Mouse (Mus musculus) ES-Bruce4 (cell line): ENCODE results near the gene Med21. TPM values are rescaled to one million over a fixed set of nuclear protein-coding genes. Genes with fewer than 3 reads are reported as not detected.
A peak's percentile ranks its signal among the peaks of the same experiment; 100 is the strongest.

Experiments used
- H3K27ac ChIP-seq: 2 replicates; pipeline ENCODE4 v1.5.1; 2012; ENCODE audit warnings: low read length, inconsistent platforms; ENCODE audit not compliant: insufficient read depth
- H3K27me3 ChIP-seq: 2 replicates; pipeline ENCODE4 v1.6.1; 2012; ENCODE audit warnings: mild to moderate bottlenecking, low read length, inconsistent platforms; ENCODE audit not compliant: control insufficient read depth, poor library complexity, insufficient read depth, severe bottlenecking
- H3K36me3 ChIP-seq: 2 replicates; pipeline ENCODE4 v1.6.1; 2012; ENCODE audit warnings: inconsistent platforms, mild to moderate bottlenecking, low read length, moderate library complexity; ENCODE audit not compliant: control insufficient read depth, poor library complexity, insufficient read depth, severe bottlenecking
- H3K4me1 ChIP-seq: one replicate; pipeline ENCODE4 v1.8.1; 2011; ENCODE audit warnings: low read length; ENCODE audit not compliant: control insufficient read depth, insufficient read depth
- H3K4me3 ChIP-seq: 2 replicates; pipeline ENCODE4 v1.5.1; 2011; ENCODE audit warnings: low read depth, mild to moderate bottlenecking, low read length
- H3K9ac ChIP-seq: 2 replicates; pipeline ENCODE4 v1.6.1; 2012; ENCODE audit warnings: low read depth, mild to moderate bottlenecking, inconsistent platforms; ENCODE audit not compliant: poor library complexity, severe bottlenecking
- H3K9me3 ChIP-seq: replicated peaks from 2 replicates; pipeline ENCODE4 v1.6.1; 2012; ENCODE audit warnings: mild to moderate bottlenecking, low read length, inconsistent platforms; ENCODE audit not compliant: control insufficient read depth, poor library complexity, insufficient read depth, severe bottlenecking
- CTCF ChIP-seq: IDR thresholded peaks from one replicate; pipeline ENCODE4 v1.8.1; 2011; ENCODE audit warnings: low read depth, low read length
- EP300 ChIP-seq: IDR thresholded peaks from 2 replicates; pipeline ENCODE4 v1.6.1; 2011; ENCODE audit warnings: low read depth, low read length; ENCODE audit not compliant: insufficient read depth
- POLR2A ChIP-seq: IDR thresholded peaks from one replicate; pipeline ENCODE4 v1.8.1; 2011; ENCODE audit warnings: low read length; ENCODE audit not compliant: insufficient read depth
- polyA plus RNA-seq: library from polyadenylated mRNA; stranded (reverse); fragments of >200 nt; gene quantifications from 2 replicates; pipeline ENCODE4 v1.2.4, GENCODE M21; 2011; ENCODE audit warnings: low read depth; ENCODE audit not compliant: missing spikeins, insufficient read depth, insufficient read length

Gene Med21
- 81.7 and 92.1 TPM in 2 replicates for polyA plus RNA-seq

DNA sequence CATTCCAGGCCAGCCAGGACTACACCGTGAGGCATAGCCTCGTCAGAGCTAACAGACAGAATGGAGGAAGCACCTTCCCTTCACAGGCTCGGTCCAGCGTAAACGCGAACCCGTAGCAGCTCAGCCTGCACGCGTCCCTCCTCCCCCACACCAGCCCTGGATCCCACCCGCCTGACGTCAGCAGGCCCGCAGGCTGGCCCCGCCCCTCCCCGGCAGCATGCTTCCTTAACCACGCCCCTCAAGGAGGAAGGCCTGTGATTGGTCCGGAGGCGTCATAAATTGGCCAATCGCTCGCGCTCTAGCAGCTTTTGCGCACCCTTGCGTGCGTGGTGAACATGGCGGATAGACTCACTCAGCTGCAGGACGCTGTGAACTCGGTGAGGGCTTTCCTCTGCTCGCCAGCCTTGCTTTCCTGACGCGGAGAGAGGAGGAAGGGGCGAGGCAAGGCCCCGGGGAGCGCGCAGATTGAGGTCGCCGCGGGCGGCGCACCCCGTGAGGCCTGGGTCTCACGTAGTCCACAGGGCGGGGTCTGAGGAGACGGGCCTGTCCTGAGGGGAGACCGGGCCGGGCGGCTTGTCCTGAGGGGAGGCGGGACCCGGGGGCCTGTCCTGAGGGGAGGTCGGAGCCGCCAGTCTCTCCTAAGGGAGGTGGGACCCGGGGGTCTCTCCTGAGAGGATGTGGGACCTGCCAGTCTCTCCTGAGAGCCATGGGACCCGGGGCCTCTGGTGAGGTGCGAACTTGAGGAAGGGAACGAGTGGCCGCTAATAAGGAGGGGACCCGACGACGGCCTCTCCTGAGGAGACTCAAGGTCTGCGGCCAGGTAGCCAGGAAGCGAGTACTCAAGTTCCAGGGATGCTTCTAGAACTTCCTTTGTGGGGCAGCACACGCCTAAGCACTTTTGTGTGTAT, at the start of gene Med21, which contains the start of gene Tm7sf3:
TSS of gene Med21 (plus strand) at position 272 of the 908 bp plus-strand sequence.
TSS of gene Tm7sf3 (minus strand) at position 549 of the 908 bp plus-strand sequence.
- Histone ChIP-seq H3K9me3 (no peaks in the 10 kb centered on the region), H3K4me1 (no peaks in the 10 kb centered on the region), H3K4me3 (peak within 1 kb of the TSS; percentile 79), H3K27ac (peak within 1 kb of the TSS; percentile 49), H3K9ac (peak within 1 kb of the TSS; percentile 62), H3K36me3 (no peaks in the 10 kb centered on the region), H3K27me3 (no peaks in the 10 kb centered on the region)
- TF ChIP-seq POLR2A (peak; percentile 99), EP300 (peak; percentile 79; the same call in 1 of the 2 replicates), CTCF (no peak)

DNA sequence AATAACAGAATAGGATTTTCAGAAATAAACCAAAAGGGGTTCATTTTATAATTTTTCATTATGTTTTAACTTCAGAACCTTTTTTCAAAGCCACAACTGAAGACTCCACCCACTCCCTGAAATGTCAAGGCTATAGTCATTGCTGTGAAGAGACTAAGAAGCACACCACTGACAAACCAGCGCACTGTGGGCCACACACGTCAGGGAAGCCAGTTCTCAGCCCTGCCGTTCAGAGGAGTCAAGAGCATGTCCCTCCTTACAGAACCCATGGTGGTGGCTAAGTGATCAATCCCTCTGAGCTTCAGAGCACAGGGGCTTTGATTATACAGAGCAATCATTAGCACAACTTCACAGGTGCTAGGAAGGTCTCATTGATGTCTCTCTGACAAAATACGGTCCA, 39.7 kb upstream of the Med21 start:
- Histone ChIP-seq H3K4me3 (no peak overlapping the region), H3K9me3 (no peaks in the 10 kb centered on the region), H3K4me1 (no peaks in the 10 kb centered on the region), H3K27ac (no peak overlapping the region), H3K36me3 (peaks cover 54% of the 10 kb centered on the region), H3K9ac (no peak overlapping the region), H3K27me3 (no peaks in the 10 kb centered on the region)
- TF ChIP-seq EP300, result no peak
- TF ChIP-seq CTCF, result no peak
- TF ChIP-seq POLR2A, result no peak

DNA sequence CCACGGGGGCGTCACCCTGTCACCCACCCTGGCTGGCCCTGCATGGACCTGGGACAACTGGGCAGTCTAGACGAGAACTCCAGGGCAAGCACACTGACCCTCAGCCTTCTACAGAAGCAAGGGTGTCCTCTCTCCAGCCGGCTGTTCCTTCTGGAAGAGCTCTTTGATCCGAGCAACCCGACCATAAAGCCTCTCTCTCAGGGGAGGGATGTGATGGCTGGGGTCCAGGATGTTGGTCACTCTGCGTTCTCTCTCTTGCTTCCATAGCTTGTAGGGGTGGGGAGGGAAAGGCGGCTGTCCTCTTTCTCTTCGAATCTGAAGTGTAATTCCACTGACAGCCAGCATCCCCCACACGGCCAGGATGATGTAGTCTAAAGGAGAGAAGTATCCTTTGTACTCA, 38.7 kb upstream of the Med21 start:
- no peaks in the 10 kb centered on the region for H3K9me3 ChIP-seq
- H3K4me3 ChIP-seq, result no peak overlapping the region
- H3K27me3 ChIP-seq, result no peaks in the 10 kb centered on the region
- no peak overlapping the region for H3K27ac ChIP-seq
- no peak overlapping the region for H3K9ac ChIP-seq
- H3K4me1 ChIP-seq, result no peaks in the 10 kb centered on the region
- H3K36me3 ChIP-seq, result peaks cover 63% of the 10 kb centered on the region
- no peak for TF ChIP-seq CTCF
- TF ChIP-seq EP300, result no peak
- no peak for TF ChIP-seq POLR2A

DNA sequence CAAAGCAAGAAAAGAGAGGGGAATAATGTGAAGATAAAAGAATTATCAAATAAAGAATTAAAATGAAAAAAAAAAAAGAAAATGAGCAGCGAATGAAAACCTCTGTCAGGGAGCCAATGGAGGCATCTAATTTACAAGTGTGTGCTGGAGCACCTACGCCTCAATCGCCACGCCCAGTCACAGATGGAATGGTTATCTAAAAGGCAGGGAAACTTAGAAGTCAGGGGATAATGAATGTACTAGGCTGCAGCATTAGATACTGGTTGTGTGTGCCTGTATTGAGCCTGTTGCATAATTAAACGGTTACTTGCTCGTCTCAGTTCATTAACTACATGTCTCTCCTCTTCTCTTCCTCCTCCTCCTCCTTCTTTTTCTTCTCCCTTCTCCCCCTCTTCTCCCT, 31.0 kb upstream of the Med21 start:
- Histone ChIP-seq H3K27ac (no peak overlapping the region), H3K36me3 (peaks cover 68% of the 10 kb centered on the region), H3K9ac (no peak overlapping the region), H3K27me3 (no peaks in the 10 kb centered on the region), H3K9me3 (no peaks in the 10 kb centered on the region), H3K4me3 (no peak overlapping the region), H3K4me1 (peaks cover 6% of the 10 kb centered on the region)
- TF ChIP-seq CTCF (no peak), EP300 (no peak), POLR2A (no peak)

DNA sequence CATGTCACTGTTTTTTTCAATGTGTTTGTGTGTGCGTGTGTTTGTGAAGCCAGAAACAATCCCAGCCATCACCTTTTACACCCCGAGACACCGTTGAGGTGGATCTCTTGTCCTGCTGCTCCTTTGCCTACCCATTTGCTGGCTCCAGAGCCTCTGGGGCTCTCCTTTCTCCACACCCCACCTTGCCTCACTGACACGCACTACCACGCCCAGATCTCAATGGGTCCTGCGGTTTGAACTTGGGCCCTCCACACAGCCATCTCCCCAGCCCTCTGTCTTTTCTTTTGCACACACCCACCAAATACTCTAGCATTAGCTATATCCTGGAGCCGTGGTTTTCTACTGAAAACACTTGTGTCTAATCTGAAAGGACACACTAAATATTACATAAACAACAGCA, 30.4 kb upstream of the Med21 start:
- H3K27me3 ChIP-seq, result no peaks in the 10 kb centered on the region
- TF ChIP-seq CTCF (no peak), POLR2A (no peak), EP300 (no peak)
- H3K9ac ChIP-seq, result no peak overlapping the region
- no peak overlapping the region for H3K4me3 ChIP-seq
- no peak overlapping the region for H3K27ac ChIP-seq
- H3K36me3 ChIP-seq, result peaks cover 68% of the 10 kb centered on the region
- H3K9me3 ChIP-seq, result no peaks in the 10 kb centered on the region
- peaks cover 6% of the 10 kb centered on the region for H3K4me1 ChIP-seq

DNA sequence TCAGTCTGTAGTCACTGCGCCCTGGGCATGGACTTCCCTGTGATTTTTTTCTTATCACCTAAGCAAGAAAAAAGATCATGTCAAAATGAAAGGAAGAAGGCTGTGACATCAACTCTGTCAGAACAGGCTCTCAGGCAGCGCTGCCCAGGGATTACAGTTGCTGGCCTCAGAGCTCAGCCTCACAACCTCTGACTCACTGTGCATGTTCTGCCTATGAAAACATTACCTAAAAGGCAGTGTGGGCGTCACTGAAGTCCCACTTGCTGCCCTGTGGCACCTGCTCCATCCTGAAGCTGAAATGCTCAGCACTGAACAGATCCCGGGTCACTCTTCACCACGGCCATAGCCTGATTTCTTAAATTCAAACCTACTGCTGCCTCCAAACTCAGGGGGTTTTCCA, 29.6 kb upstream of the Med21 start:
- Histone ChIP-seq H3K4me1 (peaks cover 6% of the 10 kb centered on the region), H3K27me3 (no peaks in the 10 kb centered on the region), H3K9ac (no peak overlapping the region), H3K27ac (no peak overlapping the region), H3K9me3 (no peaks in the 10 kb centered on the region), H3K4me3 (no peak overlapping the region), H3K36me3 (peaks cover 68% of the 10 kb centered on the region)
- TF ChIP-seq CTCF, result no peak
- TF ChIP-seq EP300, result no peak
- TF ChIP-seq POLR2A, result no peak
